Mouse (Mus musculus): ENCODE results near the gene Cnmd. TPM values are rescaled to one million over a fixed set of nuclear protein-coding genes. Genes with fewer than 3 reads are reported as not detected.

Gene Cnmd
- total RNA-seq, 1 experiment from 2014 or later, result not detected

DNA sequence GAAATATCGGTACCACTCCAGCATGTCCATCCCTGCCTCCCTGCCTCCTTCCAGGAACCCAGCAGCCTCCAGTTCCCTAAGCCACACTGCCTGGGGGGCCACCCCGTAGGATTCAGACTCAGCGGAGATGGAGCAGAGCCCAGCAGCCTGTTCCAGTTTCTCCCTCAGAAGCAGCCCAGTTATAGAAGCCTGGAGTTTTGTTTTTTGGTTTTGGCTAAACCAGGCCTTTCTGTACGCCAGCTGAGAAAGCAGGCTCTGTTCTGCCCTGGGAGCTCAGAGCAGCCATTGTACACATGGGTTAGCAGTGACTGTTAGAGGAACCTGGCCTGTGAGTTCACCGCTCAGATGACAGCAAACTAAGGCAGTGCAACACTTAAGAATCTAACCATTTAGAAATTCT lies 3.7 kb downstream of the Cnmd start:
- ATAC-seq (replicated peaks; ENCODE audit: insufficient number of reproducible peaks, low FRiP score, low TSS enrichment, poor library complexity, severe bottlenecking), result no peak

DNA sequence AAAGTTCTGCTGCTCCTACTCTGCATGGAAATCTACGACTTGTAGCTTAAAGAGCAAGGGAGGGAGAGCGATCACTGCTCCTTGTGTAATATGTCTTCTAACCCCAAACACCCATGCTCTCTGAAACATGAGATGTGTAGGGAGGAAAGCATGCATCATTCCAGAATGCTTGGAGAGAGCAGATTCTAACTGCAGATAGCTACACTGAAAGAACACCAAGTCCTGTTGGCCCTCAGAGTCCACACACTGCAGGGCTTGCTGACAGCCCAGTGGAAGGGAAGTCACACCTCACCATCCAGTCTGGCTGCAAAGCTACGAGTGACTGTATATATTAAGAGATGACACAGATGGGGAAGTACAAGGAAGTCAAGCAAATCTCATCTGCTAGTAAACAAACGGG lies 9.3 kb downstream of the Cnmd start:
- ATAC-seq (replicated peaks; ENCODE audit: insufficient number of reproducible peaks, low FRiP score, low TSS enrichment, poor library complexity, severe bottlenecking), result no peak

DNA sequence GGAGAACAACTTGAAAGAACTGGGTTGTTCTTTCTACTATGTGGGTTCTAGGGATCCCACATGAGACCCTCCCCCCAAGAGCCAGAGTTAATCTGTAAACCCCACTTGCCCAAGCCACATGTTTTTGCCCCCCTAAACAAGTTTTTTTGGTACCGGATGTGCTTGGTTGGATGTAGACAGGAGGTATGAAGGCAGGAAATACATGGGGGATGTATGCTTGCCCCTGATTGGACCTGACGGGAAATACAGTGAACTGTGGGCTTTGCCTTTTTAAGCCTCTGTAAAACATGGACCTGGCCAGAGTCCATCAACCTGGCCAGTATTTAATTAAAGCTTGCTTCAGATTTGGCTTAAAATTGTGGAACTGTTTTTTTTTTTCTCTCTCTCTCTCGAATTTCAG lies 12.3 kb downstream of the Cnmd start:
- ATAC-seq (replicated peaks; ENCODE audit: insufficient number of reproducible peaks, low FRiP score, low TSS enrichment, poor library complexity, severe bottlenecking), result no peak

DNA sequence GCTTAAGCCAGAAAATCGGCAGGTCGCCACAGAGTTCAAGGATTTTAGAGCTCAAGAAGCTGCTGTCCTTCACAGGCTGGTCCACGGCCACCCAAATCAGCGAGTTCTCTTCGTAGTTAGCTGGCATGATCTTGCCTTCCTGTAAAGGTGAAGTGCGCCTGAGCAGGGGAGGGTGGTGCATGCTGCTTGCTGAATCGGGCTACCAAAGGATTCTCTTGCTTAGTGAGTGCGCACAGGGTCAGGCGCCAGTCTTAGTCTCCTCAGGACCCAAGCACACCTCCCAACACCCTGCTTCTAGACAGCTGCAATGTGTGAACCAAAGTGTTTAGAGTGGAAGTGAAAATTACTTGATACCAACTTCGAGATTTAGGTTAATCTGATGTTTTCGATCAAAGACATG lies 16.6 kb downstream of the Cnmd start:
- ATAC-seq (replicated peaks; ENCODE audit: insufficient number of reproducible peaks, low FRiP score, low TSS enrichment, poor library complexity, severe bottlenecking), result no peak

DNA sequence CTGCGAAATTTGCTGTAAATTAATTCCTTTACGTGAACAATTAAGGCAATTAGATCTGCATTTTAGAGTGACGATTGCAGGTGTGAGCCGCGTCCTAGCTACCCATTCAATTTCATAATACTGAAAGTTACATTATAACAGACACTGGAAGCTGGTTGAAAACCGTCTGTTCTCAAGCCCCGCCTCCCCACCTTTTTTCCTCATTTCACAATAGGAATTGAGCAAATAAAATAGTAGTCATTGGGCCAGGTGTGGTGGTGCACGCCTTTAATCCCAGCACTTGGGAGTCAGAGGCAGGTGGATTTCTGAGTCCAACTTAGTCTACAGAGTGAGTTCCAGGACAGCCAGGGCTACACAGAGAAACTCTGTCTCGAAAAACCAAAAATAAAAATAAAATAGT lies 19.9 kb downstream of the Cnmd start:
- no peak for ATAC-seq (replicated peaks; ENCODE audit: insufficient number of reproducible peaks, low FRiP score, low TSS enrichment, poor library complexity, severe bottlenecking)

DNA sequence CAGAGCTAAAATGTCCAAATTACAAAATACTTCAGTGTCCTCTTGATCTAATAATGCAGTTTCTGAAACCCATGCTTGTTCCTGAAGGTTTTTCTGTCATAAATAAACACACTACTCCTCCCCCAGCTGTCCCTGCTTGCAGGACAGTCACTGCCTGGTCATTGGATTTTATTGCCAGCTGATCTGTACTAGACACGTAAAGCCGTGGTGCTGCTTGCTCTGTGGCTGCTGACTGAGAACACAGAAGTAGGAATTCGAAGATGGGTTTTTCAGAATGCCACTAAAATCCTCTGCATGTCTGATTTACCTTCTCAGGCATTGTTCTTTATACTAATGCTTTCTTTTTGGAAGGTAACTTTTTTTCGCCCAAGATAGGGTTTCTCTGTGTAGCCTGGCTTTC lies 25.2 kb downstream of the Cnmd start:
- ATAC-seq (replicated peaks; ENCODE audit: insufficient number of reproducible peaks, low FRiP score, low TSS enrichment, poor library complexity, severe bottlenecking), result no peak

DNA sequence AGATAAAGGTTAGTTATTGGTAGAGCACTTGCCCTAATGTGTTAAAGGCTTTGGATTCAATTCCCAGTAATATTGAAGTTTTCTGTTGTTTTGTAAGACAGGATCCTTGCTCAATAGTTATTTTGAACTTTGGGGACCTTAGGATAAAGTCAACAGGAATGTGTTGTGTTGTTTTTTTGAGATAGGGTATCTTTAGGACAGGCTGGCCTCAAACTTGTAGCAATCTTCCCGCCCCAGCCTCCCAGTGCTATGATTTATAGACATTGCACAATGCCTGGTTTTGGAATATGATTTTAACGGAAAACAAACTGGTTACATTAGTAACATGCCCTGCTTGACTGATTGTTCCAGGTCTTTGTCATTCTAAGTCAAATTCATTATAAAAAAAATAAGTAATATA lies 28.8 kb downstream of the Cnmd start:
- no peak for ATAC-seq (replicated peaks; ENCODE audit: insufficient number of reproducible peaks, low FRiP score, low TSS enrichment, poor library complexity, severe bottlenecking)

DNA sequence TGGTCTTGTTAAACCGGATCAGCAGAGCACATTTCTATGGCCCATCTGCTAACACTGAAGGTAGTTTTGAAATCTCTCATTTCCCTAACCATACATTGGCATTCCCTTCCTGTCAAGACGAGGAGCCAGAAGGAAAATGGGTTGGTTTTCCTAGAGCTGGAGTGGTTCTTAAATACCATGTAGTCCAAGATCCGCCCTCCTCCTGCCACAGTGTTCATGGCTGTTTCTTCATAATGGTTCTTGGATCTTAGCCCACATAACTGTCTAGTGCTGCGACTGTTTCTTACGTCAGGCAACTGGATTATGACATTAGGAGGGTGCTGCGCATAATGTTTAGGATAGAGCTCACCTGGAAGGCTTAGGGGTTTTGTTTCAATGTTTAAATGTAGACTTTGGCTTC lies 29.6 kb downstream of the Cnmd start:
- ATAC-seq (replicated peaks; ENCODE audit: insufficient number of reproducible peaks, low FRiP score, low TSS enrichment, poor library complexity, severe bottlenecking), result no peak

DNA sequence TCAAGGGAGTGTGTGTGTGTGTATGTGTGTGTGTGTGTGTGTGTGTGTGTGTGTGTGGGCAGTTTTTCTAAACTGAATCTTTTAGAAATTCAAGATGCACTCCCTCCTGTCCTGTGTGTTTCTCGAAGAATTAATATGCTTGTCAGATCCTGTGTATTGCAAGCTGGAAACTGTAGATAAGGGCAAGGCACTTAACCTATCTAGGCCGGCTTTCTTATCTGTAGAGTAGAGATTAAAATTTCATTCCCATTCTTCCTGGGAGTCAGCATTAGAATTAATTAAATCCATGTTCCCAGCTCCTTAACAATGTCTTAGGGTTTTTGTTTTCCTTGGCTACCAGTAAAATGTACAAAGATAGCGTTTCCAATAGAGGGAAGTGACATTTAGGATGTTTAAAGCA lies 40.8 kb downstream of the Cnmd start:
- ATAC-seq (replicated peaks; ENCODE audit: insufficient number of reproducible peaks, low FRiP score, low TSS enrichment, poor library complexity, severe bottlenecking), result no peak

DNA sequence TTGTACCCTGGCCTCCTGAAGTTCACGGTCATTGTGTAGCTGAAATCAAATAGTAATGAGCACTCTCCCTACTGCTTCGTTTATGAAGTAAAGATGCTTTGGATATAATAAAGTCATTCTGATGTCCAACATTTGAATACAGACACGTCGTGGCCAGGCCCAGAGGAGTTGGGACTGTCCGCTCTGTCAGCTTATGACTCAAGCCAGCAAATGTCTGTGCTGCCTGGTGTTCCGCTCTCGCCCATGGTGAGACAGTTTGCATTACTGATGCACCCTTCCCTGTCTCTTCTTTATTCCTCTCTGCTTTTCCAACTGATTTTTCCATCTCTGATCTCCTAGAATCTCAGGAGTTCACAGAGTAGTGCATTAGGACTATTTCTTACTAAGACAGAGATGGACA lies 42.2 kb downstream of the Cnmd start:
- ATAC-seq (replicated peaks; ENCODE audit: insufficient number of reproducible peaks, low FRiP score, low TSS enrichment, poor library complexity, severe bottlenecking), result no peak

DNA sequence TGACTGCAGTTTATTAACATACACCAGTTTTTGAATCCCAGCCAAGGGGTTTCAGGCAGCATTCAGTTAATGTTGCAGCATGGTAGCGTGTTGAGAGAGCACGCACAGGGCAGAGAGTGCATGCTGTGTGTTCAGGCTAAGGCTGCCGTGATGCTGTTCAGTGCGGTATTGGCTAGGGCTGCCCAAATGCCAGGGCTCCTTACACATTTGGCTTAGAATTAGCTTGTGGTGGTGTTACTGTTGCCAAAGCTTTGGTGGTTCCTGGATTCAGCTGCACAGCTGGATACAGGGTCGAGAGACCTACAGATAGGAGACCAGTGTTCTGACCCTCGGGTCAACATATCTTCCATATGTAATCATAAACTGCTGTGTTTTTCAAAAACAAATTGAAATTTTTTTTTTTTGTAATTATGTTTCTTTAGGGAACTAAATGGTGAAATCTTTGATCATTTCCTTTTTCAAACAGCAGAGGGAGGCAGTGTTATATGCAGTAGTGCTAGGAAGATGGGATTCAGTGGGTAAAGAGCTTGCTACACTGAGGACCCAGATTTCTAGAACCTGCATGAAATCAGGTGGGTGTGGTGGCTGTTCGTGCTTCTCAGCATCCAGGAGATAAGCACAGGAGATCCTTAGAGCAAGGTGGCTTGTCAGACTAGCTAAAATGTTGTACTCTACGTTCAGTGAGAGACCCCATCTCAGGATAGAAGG lies 44.7 kb downstream of the Cnmd start:
- ATAC-seq (replicated peaks; ENCODE audit: insufficient number of reproducible peaks, low FRiP score, low TSS enrichment, poor library complexity, severe bottlenecking), result no peak

DNA sequence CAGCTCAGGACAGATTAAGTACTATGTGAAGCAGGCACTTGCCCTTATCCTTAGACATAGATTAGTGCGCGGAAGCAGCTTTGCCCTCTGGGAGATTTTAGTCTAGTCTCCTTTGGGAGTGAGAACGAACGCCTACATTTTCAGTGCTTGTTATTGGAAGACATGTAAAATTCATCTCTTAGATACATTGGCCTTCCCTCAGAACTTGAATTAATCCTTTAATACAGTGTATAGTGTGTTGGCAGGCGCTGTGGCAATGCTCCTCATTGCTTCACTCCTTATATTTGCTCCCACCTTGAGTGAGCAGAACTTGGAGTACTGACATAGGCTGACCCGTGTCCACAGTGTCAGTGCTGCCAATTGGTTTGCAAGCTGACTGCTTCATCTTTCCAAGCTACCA lies 53.7 kb downstream of the Cnmd start:
- ATAC-seq (replicated peaks; ENCODE audit: insufficient number of reproducible peaks, low FRiP score, low TSS enrichment, poor library complexity, severe bottlenecking), result no peak

DNA sequence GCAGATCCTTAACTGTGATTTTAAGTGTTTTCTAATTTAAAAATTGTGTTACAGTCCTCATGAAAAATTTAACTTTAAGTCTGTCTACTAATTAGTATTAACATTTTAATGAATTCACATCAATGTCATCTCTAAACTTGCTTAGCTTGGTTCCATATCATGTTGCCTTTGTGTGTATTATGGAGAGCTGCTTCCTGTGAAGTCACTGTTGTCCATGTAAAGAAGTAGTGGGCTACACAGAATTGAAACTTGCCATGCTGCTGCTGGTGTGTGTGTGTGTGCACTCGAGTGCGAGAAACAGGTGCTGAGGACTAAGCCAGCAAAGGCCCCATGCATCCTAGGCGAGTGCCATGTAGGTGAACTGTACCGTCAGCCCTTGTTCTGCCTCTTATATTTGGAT lies 54.6 kb downstream of the Cnmd start:
- ATAC-seq (replicated peaks; ENCODE audit: insufficient number of reproducible peaks, low FRiP score, low TSS enrichment, poor library complexity, severe bottlenecking), result no peak

DNA sequence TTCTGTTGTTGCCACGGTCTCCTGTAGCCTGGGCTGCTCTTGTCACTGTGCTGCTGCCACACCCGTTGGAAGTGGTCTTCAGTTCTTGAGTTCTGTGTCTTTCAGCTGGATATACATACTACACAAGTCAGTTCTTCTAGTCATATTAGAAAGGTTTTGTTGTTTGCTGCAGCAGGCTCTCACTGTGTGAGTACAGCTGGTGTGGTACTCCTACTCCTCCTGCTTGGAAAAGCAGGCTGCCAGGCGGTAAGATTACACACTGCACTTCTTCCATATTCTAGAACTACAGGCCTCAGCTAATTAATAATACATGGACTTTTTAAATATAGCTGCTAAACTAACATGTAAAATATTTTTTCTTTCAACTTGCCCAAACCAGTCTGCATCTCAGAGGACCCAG lies 55.1 kb downstream of the Cnmd start:
- no peak for ATAC-seq (replicated peaks; ENCODE audit: insufficient number of reproducible peaks, low FRiP score, low TSS enrichment, poor library complexity, severe bottlenecking)

DNA sequence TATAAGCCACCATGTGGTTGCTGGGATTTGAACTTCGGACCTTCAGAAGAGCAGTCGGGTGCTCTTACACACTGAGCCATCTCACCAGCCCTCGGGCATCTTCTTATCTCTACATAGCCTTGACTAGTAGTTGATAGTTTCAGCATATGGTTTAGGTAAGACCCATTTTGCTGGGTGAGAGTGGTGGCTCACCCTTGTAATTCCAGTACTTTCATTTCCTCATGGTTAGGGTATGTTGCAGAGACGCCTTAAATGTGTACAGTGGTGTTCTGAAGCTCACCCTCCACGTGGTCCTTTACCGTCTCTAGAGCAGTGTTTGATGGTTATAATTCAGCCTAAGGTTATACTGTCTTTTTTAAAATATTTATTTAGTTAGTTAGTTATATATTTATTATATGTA lies 55.6 kb downstream of the Cnmd start:
- no peak for ATAC-seq (replicated peaks; ENCODE audit: insufficient number of reproducible peaks, low FRiP score, low TSS enrichment, poor library complexity, severe bottlenecking)

DNA sequence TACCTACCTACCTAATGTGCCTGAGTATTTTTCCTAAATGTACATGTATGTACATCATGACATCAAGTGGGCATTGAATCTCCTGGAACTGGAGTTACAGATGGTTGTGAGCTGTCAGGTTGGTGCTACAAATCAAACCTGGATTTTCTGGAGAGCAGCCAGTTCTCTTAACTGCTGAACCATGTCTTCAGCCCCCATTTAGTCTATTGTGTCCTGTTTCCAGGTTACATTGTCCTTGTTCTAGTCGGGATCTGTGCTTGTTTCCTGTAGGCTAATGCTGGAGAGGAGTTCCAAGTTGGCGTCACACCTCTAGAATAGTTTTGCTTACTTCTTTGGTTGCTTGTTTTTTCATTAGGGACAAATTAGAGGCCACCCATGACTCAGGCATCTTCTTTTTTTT lies 56.1 kb downstream of the Cnmd start:
- no peak for ATAC-seq (replicated peaks; ENCODE audit: insufficient number of reproducible peaks, low FRiP score, low TSS enrichment, poor library complexity, severe bottlenecking)

DNA sequence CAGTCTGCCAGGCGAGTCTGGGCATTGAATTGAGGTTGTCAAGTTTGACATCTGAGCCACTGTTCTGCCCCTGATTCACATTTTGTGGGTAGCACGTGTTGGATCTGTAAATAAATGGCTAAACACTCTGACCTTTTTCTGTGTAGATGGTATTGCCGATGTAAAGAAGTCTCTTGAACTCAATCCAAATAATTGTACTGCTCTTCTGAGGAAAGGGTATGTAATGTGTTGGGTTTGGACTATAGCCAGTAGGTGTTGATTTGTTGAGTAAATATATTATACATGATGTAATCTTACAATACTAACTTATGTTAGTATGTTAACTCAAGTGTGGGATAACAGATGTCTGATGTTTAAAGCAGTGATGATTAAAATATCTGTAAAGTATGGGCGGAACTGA lies 65.4 kb downstream of the Cnmd start:
- no peak for ATAC-seq (replicated peaks; ENCODE audit: insufficient number of reproducible peaks, low FRiP score, low TSS enrichment, poor library complexity, severe bottlenecking)

DNA sequence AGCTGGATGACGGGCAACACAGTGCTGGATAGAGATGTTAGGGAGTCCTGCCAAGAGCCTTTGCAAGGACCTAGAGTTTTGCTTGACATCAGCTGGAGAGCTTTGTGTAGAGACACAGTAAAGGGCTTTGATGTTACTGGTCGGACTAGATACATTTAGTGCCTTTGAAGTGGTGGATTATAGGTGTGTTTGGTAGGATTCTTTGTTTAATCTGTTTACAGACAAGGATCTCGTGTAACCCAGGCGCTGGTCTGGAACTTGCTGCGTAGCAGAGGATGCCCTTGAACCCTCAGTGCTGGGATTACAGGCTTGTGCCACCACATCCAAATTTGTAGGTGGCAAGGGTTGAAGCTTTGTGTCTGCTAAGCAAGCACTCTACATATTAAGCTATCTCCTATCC lies 67.9 kb downstream of the Cnmd start:
- no peak for ATAC-seq (replicated peaks; ENCODE audit: insufficient number of reproducible peaks, low FRiP score, low TSS enrichment, poor library complexity, severe bottlenecking)

DNA sequence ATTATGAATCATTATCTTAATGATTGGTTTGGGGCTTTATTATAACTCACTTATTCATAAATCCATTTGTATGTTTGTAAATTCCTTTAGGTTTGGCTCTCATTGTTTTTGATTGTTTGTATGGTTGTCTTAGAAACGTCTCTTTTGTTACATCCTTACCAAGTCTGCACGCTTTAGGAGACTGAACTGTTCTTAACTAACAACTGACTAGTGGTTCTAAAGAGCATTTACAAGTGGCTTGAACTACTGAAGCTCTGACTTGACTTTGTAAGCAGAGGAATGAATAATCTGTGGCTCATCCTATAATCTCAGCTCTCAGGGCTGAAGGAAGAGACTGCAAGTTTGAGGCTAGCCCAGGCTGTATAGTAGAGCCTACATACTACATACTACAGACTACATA lies 70.4 kb downstream of the Cnmd start:
- no peak for ATAC-seq (replicated peaks; ENCODE audit: insufficient number of reproducible peaks, low FRiP score, low TSS enrichment, poor library complexity, severe bottlenecking)

DNA sequence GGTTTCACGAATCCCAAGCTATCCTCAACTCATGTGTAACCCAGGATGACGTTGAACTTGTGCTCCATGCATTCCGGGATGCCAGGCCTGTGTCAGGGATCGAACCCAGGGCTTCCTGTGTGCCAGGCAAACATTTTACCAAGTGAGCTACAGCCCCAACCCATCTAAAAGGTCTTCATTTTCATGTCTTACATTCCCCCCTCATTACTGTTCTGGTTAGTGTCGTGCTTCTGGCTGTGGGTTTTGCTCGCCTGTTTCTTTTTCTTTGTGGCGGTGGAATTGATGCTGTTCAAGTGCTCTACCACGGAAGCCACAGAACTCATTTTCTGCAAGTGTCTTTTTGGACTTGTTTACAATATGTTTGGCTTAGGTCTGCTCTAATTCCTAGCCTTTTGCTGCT lies 71.1 kb downstream of the Cnmd start:
- ATAC-seq (replicated peaks; ENCODE audit: insufficient number of reproducible peaks, low FRiP score, low TSS enrichment, poor library complexity, severe bottlenecking), result no peak

DNA sequence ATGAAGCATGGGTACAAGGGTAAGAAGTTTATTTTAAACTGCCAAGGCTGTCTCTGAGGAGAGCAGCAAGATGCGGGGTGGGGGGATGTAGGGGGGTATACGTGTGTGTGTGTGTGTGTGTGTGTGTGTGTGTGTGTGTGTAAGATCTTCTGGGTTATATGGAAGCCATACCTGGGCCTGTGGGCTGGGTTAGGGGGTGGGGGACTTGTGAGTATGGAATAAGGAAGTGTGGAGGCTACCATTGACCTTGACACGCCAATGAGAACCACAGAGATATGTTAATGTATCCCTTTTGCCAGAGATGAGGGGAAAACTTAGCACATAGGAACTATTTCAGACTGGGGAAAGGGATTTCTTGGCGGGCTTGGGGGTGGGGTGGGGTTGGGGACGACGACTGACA lies 72.6 kb downstream of the Cnmd start:
- ATAC-seq (replicated peaks; ENCODE audit: insufficient number of reproducible peaks, low FRiP score, low TSS enrichment, poor library complexity, severe bottlenecking), result no peak
